In genomic region chr11:5062860-5063505, GRCm38 (mm10) we compare ENCODE assay signal across 9 mouse cellular contexts. TPM values are rescaled to one million over a fixed set of nuclear protein-coding genes. Genes with fewer than 3 reads are reported as not detected.
DNase-seq lines count a peak whose midpoint lies in the region; ATAC-seq and TF ChIP-seq lines count a peak whose summit lies in the region.
"Had no signal": no experiment of that assay in that cellular context is flagged by ENCODE, and none has a peak within 500 bp of the region (broad histone marks: within the 10 kb centered on the region; RNA-seq: fewer than 3 reads in every experiment).

No protein-coding gene starts in this region.

- peaks cover 26% of the 10 kb centered on the region for H3K27me3 ChIP-seq in megakaryocyte, embryonic 14.5 days (replicated peaks)
- H3K27me3 ChIP-seq in liver, embryonic 12.5 days (replicated peaks) = peaks cover 69% of the 10 kb centered on the region
- no peaks in the 10 kb centered on the region for H3K27me3 ChIP-seq in testis, adult 2 months (ENCODE audit: control insufficient read depth, insufficient read depth, low read length)

- H3K9ac ChIP-seq in liver, embryonic 12.5 days = no peak overlapping the region

- intact Hi-C loops in gastrocnemius, adult 2 months (cut with DNase I) = no loop called here

- H3K9me3 ChIP-seq in megakaryocyte, embryonic 14.5 days = peaks cover 51% of the 10 kb centered on the region
- no peaks in the 10 kb centered on the region for H3K9me3 ChIP-seq in liver, embryonic 12.5 days (replicated peaks)

- ATAC-seq in megakaryocyte, adult 5-6 weeks (ENCODE audit: poor library complexity, severe bottlenecking) = no peak
- no peak for ATAC-seq in liver, embryonic 12.5 days

- TF ChIP-seq POLR2A in testis, adult 2 months (IDR thresholded peaks at IDR 0.05; ENCODE audit: control insufficient read depth, low read depth, low read length) = peak; percentile 47; the same call in 1 of the 2 replicates

- H3K27ac ChIP-seq in gastrocnemius, adult 2 months = peak overlapping the region; percentile 81
- no peak overlapping the region for H3K27ac ChIP-seq in liver, embryonic 12.5 days
- peak overlapping the region; percentile 55 for H3K27ac ChIP-seq in testis, adult 2 months (ENCODE audit: control insufficient read depth, insufficient read depth, low read depth, low read length)

- WGBS in liver, embryonic 12.5 days (ENCODE audit: insufficient replicate concordance) = 71% methylated on average over 13 of the region's 13 CpGs

- peak overlapping the region; percentile 82 for H3K4me3 ChIP-seq in gastrocnemius, adult 2 months
- peak overlapping the region; percentile 95 for H3K4me3 ChIP-seq in megakaryocyte, embryonic 14.5 days (replicated peaks)
- no peak overlapping the region for H3K4me3 ChIP-seq in liver, embryonic 12.5 days
- H3K4me3 ChIP-seq in testis, adult 2 months (ENCODE audit: control insufficient read depth, low read depth, low read length) = peak overlapping the region; percentile 93

- no peak for DNase-seq in gastrocnemius, adult 2 months
- DNase-seq in gastrocnemius, postnatal 10 days = no peak
- DNase-seq in kidney, adult 11 months = no peak
- no peak for DNase-seq in spleen, postnatal 14 days (ENCODE audit: low spot score in 2 of 2)

- peaks cover 94% of the 10 kb centered on the region for H3K4me1 ChIP-seq in megakaryocyte, embryonic 14.5 days
- H3K4me1 ChIP-seq in liver, embryonic 12.5 days = peaks cover 63% of the 10 kb centered on the region
- H3K4me1 ChIP-seq in testis, adult 2 months (ENCODE audit: control insufficient read depth, insufficient read depth, low read length) = peaks cover 59% of the 10 kb centered on the region

- H3K4me2 ChIP-seq in liver, embryonic 12.5 days = peak overlapping the region; percentile 100; the same call in 1 of the 2 replicates

- TF ChIP-seq CTCF in gastrocnemius, adult 2 months (IDR thresholded peaks at IDR 0.05) = no peak
- TF ChIP-seq CTCF in testis, adult 2 months (IDR thresholded peaks at IDR 0.05; ENCODE audit: control insufficient read depth, insufficient read depth, insufficient replicate concordance, low read depth, low read length) = no peak

- peaks cover 70% of the 10 kb centered on the region for H3K36me3 ChIP-seq in megakaryocyte, embryonic 14.5 days (replicated peaks; ENCODE audit: low read length)
- peaks cover 12% of the 10 kb centered on the region for H3K36me3 ChIP-seq in liver, embryonic 12.5 days
- H3K36me3 ChIP-seq in testis, adult 2 months (ENCODE audit: control insufficient read depth, insufficient read depth, low read length) = no peaks in the 10 kb centered on the region

RNA-seq across cellular contexts. Expression of gene Gas2l1, which starts 2.1 kb away (rescaled TPM):
- 1 to 10 TPM; 3.6 to 5.0 TPM for total RNA-seq in gastrocnemius, adult 2 months (2021)
- total RNA-seq in gastrocnemius, postnatal 10 days (2021) = 10 to 100 TPM; 12.9 to 15.5 TPM
- polyA plus RNA-seq in megakaryocyte, embryonic 14.5 days (2012; ENCODE audit: insufficient read depth, low replicate concordance) = 1,288 and 2,398 TPM in 2 replicates
- total RNA-seq in megakaryocyte, adult 5-6 weeks (2015) = 1.5 and 2.4 TPM in 2 replicates
- 0.89 and 1.1 TPM in 2 replicates for total RNA-seq in megakaryocyte, adult 5-6 weeks (2017)
- polyA plus RNA-seq in liver, embryonic 12.5 days (2016; fragmentation: Nextera tagmentation; extraction: Ambion mirVana) = 35.2 and 37.5 TPM in 2 replicates
- polyA plus RNA-seq in testis, adult 2 months (2012; rRNA removed) = 116 and 124 TPM in 2 replicates

RNA-seq across cellular contexts. Expression of gene Rasl10a, which starts 5.1 kb away (rescaled TPM):
- not detected for total RNA-seq in gastrocnemius, adult 2 months (2021)
- total RNA-seq in gastrocnemius, postnatal 10 days (2021) = under 1 TPM; 0.42 to 0.56 TPM
- polyA plus RNA-seq in megakaryocyte, embryonic 14.5 days (2012; ENCODE audit: insufficient read depth, low replicate concordance) = 12.0 and 22.3 TPM in 2 replicates
- not detected in 2 replicates for total RNA-seq in megakaryocyte, adult 5-6 weeks (2015)
- not detected in 2 replicates for total RNA-seq in megakaryocyte, adult 5-6 weeks (2017)
- polyA plus RNA-seq in liver, embryonic 12.5 days (2016; fragmentation: Nextera tagmentation; extraction: Ambion mirVana) = 0.77 and 1.1 TPM in 2 replicates
- polyA plus RNA-seq in testis, adult 2 months (2012; rRNA removed) = 2.5 and 3.9 TPM in 2 replicates
- total RNA-seq: gastrocnemius, adult 8-10 months had no signal

RNA-seq across cellular contexts. Expression of gene Rhbdd3, which starts 35.7 kb away (rescaled TPM):
- total RNA-seq in gastrocnemius, adult 2 months (2021) = 10 to 100 TPM; 24.1 to 32.1 TPM
- 10 to 100 TPM; 21.5 to 24.8 TPM for total RNA-seq in gastrocnemius, postnatal 10 days (2021)
- polyA plus RNA-seq in megakaryocyte, embryonic 14.5 days (2012; ENCODE audit: insufficient read depth, low replicate concordance) = 28.8 and 47.9 TPM in 2 replicates
- total RNA-seq in megakaryocyte, adult 5-6 weeks (2015) = 2.6 and 6.0 TPM in 2 replicates
- total RNA-seq in megakaryocyte, adult 5-6 weeks (2017) = 11.5 and 14.5 TPM in 2 replicates
- polyA plus RNA-seq in liver, embryonic 12.5 days (2016; fragmentation: Nextera tagmentation; extraction: Ambion mirVana) = 19.0 and 22.9 TPM in 2 replicates
- polyA plus RNA-seq in testis, adult 2 months (2012; rRNA removed) = 232 and 237 TPM in 2 replicates

RNA-seq across cellular contexts. Expression of gene Ewsr1, which starts 36.1 kb away (rescaled TPM):
- total RNA-seq in gastrocnemius, adult 2 months (2021) = 10 to 100 TPM; 79.3 to 86.5 TPM
- total RNA-seq in gastrocnemius, postnatal 10 days (2021) = 100 to 1,000 TPM; 141 to 189 TPM
- polyA plus RNA-seq in megakaryocyte, embryonic 14.5 days (2012; ENCODE audit: insufficient read depth, low replicate concordance) = 186 and 838 TPM in 2 replicates
- total RNA-seq in megakaryocyte, adult 5-6 weeks (2015) = 129 and 153 TPM in 2 replicates
- total RNA-seq in megakaryocyte, adult 5-6 weeks (2017) = 326 and 348 TPM in 2 replicates
- polyA plus RNA-seq in liver, embryonic 12.5 days (2016; fragmentation: Nextera tagmentation; extraction: Ambion mirVana) = 432 and 434 TPM in 2 replicates
- 433 and 510 TPM in 2 replicates for polyA plus RNA-seq in testis, adult 2 months (2012; rRNA removed)
